Mouse (Mus musculus): ENCODE results near the gene Baz1b. TPM values are rescaled to one million over a fixed set of nuclear protein-coding genes. Genes with fewer than 3 reads are reported as not detected.

The Baz1b gene
- total RNA-seq, 2 experiments from 2014 or later, result 60.9 to 85.3 TPM

DNA sequence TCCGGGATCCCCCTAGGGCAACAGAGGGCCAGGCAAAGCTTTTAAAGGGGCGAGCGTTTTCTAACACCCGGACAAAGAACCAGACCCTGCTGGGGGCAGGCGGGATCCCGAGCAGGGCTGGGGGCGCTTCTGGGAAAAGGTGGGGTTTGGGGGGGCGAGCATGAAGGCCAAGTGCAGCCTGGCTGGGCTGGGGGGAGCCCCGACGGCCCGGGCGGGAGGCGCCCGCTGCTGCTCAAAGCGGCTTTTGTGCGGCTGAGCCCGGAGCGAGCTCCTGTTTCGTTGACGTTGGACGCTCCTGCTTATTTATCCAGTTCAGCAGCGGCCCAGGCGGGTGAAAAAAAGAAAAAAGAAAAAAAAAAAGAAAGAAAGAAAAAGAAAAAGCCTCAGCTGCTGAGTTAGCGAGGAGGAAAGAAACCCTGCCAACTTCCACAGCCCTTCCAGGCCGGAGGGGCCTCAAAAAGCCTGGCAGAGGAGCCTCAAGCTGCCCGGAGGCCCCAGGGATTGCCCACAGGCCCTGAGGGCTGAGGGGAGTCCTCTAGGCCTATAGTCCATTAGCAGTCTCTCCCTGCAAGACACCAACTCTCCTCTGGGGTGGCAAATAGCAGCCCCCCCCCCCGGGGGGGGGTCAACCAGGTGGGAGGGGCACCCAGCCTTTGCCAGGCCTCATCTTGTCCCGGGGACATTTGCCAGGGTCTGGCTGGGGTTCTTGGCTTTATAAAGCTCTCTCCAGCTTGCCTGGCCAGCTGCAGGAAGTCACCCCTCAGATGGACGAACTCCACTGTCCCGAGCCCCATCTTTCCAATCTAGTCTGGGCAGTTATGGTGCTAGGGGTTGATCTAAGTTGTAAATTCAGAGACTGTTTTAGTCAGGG, 71.5 kb downstream of the Baz1b start:
- peak in 1 of 2 experiments; percentile 24 for DNase-seq (ENCODE audit: low spot score in 2 of 2)

DNA sequence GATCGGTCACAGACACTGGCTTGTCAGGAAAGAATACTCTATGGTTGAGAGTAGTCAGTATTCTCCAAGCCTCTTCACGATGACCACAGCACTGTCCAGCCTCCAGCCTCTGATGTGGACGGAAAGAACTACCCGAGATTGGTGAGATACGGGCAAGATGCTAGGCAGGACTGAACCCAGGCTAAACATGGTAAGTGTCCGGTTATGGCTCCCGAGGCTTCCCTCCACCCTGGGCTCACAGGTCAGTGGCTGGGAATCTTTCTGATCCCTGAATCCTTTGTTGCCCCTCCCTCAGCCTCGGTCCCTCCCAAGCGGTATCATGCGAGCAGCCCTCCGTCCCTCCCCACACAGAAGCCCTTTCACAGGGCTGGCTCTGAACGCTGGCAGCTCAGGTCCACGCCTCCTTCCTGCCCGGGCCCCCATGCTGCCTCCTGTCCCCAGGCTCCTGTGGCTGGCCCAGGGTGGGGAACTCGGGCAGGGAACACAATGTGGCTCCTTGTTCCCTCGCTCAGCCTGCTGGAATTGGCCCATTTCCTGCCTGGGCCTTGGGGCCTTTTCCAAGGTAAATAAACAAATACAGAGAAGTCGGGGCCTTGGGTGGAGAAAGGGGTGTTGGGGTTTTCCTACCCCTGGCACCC, 76.9 kb downstream of the Baz1b start:
- peak in 1 of 2 experiments; percentile 44 for DNase-seq (ENCODE audit: low spot score in 2 of 2)
- intact Hi-C loops (cut with DNase I), result no loop called here

More for the DNA sequence above, 71.5 kb downstream of the Baz1b start:
- intact Hi-C loops (cut with DNase I), result no loop called here

- DNase-seq (ENCODE audit: low spot score in 2 of 2), result no peak
- intact Hi-C loops (cut with DNase I), result no loop called here
Measured at GRCm38 (mm10) chr5:135264548-135264947, 77.5 kb downstream of the Baz1b start.

DNA sequence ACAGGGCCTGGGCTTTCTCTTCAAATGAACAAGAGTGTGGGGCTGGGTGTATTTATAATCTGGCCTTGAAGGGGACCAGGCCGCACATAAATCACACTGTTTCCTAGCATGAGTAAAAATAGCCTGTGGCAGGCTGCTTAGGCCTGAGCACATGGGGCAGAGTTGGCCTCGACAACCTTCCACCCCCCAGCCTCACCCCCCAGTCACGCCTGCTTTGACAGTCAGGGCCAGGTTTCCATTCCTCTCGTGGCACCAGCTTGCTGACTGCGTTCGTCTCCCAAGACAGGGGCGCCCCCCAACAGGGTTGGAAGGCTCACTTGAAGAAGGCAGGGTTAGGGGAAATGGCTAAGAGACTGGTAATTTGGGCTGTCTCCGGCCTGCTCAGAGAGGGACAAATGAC, 82.4 kb downstream of the Baz1b start:
- intact Hi-C loops (cut with DNase I), result no loop called here

GRCm38 (mm10) chr5:135270361-135270760, 83.3 kb downstream of the Baz1b start:
- intact Hi-C loops (cut with DNase I), result no loop called here
- no peak for DNase-seq (ENCODE audit: low spot score in 2 of 2)

More for the DNA sequence above, 82.4 kb downstream of the Baz1b start:
- no peak for DNase-seq (ENCODE audit: low spot score in 2 of 2)

DNA sequence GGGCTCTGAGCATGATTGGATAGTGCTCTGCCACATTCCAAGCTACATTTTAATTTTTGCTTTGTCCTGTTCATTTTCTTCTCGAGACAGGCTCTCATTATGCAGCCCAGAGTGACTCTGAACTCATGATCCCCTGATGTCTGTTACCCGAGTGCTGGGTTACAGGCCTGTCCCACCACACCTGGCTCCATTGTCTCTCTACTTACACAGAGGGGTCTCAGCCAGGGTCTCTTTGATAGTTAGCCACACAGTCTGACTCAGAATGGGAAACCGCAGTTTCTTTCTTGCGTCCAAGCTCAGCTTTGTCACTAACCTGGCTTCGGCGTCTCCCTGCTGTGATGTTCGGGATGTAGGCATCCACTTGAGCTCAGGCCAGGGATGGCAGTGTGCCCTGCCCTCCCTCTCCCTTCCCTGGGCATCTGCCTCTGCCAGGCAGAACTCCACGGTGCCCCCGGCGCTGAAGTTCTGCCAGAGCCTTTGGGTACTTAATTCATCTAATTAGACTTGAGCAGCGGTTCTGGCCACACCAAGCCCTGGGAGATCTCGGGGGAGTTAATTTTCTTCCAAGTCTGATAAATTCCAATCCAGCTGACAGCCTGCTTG, 84.6 kb downstream of the Baz1b start:
- intact Hi-C loops (cut with DNase I), result no loop called here
- peak in 1 of 2 experiments; percentile 23 for DNase-seq (ENCODE audit: low spot score in 2 of 2)

DNA sequence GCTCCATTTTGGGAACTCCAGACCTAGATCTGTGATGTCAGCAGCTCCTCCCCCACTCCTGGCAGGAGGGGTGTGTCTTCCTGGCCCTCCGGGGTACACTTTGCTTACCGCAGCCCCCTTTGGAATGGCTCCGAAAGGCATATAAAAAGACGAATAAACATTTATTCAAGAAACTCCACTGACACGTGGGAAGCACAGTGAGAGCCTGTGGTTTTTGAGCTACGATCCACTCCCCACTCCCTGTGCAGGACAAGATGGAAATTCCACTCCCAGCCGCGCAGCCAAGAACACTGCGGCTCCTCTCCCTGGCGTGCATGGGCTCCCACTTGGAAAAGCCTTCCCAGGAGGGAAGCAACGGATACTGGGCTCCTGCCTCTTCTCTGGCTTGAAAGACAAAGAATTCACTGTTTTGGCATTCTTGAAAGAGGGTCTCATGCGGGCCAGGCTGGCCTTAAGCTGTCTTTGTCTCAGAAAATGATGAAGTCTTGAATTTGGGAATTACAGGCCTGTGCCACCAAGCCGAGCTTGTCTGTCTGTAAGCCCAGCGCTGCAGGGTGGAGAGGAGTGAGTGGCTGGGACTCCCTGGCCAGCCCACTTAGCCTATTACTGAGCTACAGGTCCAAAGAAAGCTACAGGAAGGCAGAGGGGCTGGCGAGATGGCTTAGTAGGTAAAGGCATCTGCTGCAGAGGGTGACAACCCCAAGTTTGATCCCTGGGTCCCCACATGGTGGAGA, 87.8 kb downstream of the Baz1b start:
- intact Hi-C loops (cut with DNase I), result no loop called here
- no peak for DNase-seq (ENCODE audit: low spot score in 2 of 2)

DNA sequence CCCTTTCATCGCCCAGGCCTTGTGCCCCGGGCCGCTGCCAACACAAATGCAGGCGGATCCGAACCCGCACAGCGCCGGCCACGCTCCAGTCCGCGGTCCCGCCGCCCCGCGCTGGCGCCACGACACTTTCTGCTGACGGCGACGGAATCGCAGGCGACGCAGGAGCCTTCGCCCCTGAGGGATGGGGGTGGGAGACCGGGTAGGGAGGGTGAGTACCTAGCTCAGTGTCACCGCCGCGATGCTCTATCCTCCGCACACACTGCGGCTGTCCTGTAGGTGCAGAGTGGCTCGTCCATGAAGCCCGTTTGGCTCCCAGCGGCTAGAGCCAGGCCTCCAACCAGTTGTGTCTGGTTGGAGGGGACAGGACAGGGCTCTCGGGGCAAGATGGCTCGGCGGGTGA, 89.5 kb downstream of the Baz1b start:
- peak in 1 of 2 experiments; percentile 13 for DNase-seq (ENCODE audit: low spot score in 2 of 2)
- intact Hi-C loops (cut with DNase I), result no loop called here

DNA sequence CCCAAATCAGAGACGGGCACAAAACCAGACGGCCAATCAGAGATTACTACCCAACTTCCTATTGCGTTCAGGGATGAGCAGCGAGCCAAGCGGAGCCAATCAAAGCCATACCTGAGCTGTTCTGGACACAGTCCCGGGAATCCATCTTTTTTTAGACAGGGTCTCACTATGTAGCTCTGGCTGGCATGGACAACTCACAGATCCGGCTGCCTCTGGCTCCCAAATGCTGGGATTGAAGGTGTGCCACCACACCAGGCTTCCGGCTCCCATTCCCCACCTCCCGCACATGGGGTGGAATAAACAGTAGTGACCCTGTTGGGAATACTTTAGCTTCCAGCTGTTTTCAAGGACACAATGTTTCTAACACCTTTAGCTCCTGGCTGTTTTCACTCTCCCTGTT, 93.2 kb downstream of the Baz1b start:
- DNase-seq (ENCODE audit: low spot score in 2 of 2), result no peak
- intact Hi-C loops (cut with DNase I), result loop anchor here (10.0 kb wide), 1 partner anchor 165 kb away; no protein-coding TSS in a partner anchor

DNA sequence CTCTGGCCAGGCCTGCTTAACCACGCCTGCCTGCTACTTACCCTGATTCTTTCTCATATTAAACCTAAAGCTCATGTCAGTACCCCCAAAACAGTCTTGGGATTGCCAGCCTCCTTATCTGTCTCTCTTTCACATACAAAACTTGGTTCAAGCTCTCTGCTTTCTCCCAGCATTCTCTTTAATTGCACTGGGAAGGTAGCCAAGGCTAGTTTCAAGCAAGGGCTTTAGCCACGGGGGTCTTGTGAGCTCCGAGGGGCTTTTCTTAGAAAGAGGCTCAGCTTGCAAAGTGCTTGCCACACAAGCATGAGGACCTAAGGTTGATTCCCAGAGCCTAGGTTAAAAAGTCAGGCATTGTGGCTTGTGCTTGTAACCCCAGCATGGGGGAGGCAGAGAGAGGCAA, 98.1 kb downstream of the Baz1b start:
- no peak for DNase-seq (ENCODE audit: low spot score in 2 of 2)
- intact Hi-C loops (cut with DNase I), result loop anchor here (10.0 kb wide), 1 partner anchor 170 kb away; no protein-coding TSS in a partner anchor

GRCm38 (mm10) chr5:135286185-135286584, 99.1 kb downstream of the Baz1b start:
- intact Hi-C loops (cut with DNase I), result loop anchor here (1.0 to 10.0 kb wide), 2 partner anchors 50 to 171 kb away; no protein-coding TSS in a partner anchor
- DNase-seq (ENCODE audit: low spot score in 2 of 2), result peak; percentile 58 to 68

- no peak for DNase-seq (ENCODE audit: low spot score in 2 of 2)
Measured at GRCm38 (mm10) chr5:135286926-135287325, 99.9 kb downstream of the Baz1b start.

DNA sequence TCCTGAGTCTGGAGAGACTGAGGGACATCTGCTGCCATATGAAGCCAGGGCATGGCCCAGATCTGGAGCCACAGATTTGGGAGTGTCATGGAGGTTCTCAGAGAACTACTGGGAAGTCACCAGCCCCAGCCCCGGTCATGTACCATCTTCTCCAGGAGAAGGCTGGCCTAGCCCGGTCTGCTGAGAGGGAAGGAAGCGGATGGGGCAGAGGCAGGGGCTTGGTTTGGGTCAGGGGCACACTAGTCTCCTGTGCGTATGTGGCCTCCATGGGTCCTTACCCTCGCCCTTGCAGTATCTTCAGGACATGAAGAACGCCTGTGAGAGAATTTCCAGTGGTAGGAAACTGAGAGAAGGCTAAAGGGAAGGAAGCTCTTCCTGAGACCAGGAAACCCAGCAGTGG, 103.6 kb downstream of the Baz1b start:
- no peak for DNase-seq (ENCODE audit: low spot score in 2 of 2)
- intact Hi-C loops (cut with DNase I), result no loop called here

More at GRCm38 (mm10) chr5:135286926-135287325, 99.9 kb downstream of the Baz1b start:
- intact Hi-C loops (cut with DNase I), result loop anchor here (1.0 to 10.0 kb wide), 2 partner anchors 51 to 172 kb away; no protein-coding TSS in a partner anchor

- intact Hi-C loops (cut with DNase I), result no loop called here
- no peak for DNase-seq (ENCODE audit: low spot score in 2 of 2)
Measured at GRCm38 (mm10) chr5:135291193-135291592, 104.1 kb downstream of the Baz1b start.

- intact Hi-C loops (cut with DNase I), result no loop called here
- no peak for DNase-seq (ENCODE audit: low spot score in 2 of 2)
Measured at GRCm38 (mm10) chr5:135292001-135292400, 104.9 kb downstream of the Baz1b start.

Small RNA genes lying within 50 kb of the gene (microRNA-seq; reads per million reads assigned to microRNA genes)
- gene Gm25315, result not detected

Other genes with a start within 250 kb of the Baz1b start
- gene Cldn4, start 240.3 kb upstream of the Baz1b start, total RNA-seq (2021), result not detected
- gene Cldn3, start 201.1 kb upstream of the Baz1b start, total RNA-seq (2021), result under 1 TPM; 0.49 to 0.52 TPM
- 10 to 100 TPM; 31.1 to 39.2 TPM for gene Abhd11, start 178.1 kb upstream of the Baz1b start, total RNA-seq (2021)
- gene Stx1a, start 163.8 kb upstream of the Baz1b start, total RNA-seq (2021), result 100 to 1,000 TPM; 340 to 404 TPM
- 10 to 100 TPM; 40.9 to 52.1 TPM for gene Dnajc30, start 123.1 kb upstream of the Baz1b start, total RNA-seq (2021)
- 10 to 100 TPM; 41.0 to 50.0 TPM for gene Bud23, start 122.3 kb upstream of the Baz1b start, total RNA-seq (2021)
- gene Vps37d, start 109.0 kb upstream of the Baz1b start, total RNA-seq (2021), result 10 to 100 TPM; 26.8 to 36.0 TPM
- 1 to 10 TPM; 2.4 to 4.7 TPM for gene Mlxipl, start 97.4 kb upstream of the Baz1b start, total RNA-seq (2021)
- gene Tbl2, start 37.6 kb upstream of the Baz1b start, total RNA-seq (2021), result 10 to 100 TPM; 28.4 to 30.8 TPM
- 10 to 100 TPM; 54.7 to 58.3 TPM for gene Bcl7b, start 19.0 kb upstream of the Baz1b start, total RNA-seq (2021)
- gene Fzd9, start 64.0 kb downstream of the Baz1b start, total RNA-seq (2021), result 1 to 10 TPM; 5.1 to 6.7 TPM
- gene Fkbp6, start 162.8 kb downstream of the Baz1b start, total RNA-seq (2021), result not detected
- not detected for gene Trim50, start 166.0 kb downstream of the Baz1b start, total RNA-seq (2021)
- 10 to 100 TPM; 16.9 to 21.0 TPM for gene Nsun5, start 182.7 kb downstream of the Baz1b start, total RNA-seq (2021)
- gene Pom121, start 207.3 kb downstream of the Baz1b start, total RNA-seq (2021), result 10 to 100 TPM; 50.0 to 54.1 TPM